In genomic region chr9:72654593-72655242, GRCm38 (mm10) we compare ENCODE assay signal across 8 mouse cellular contexts. TPM values are rescaled to one million over a fixed set of nuclear protein-coding genes. Genes with fewer than 3 reads are reported as not detected.
A peak's percentile ranks its signal among the peaks of the same experiment; 100 is the strongest.
DNase-seq lines count a peak whose midpoint lies in the region; ATAC-seq and TF ChIP-seq lines count a peak whose summit lies in the region.

No protein-coding gene starts in this region.

- DNase-seq in midbrain, embryonic 10.5 days (ENCODE audit: low spot score), result no peak
- DNase-seq in adrenal gland, postnatal 10 days, result peak; percentile 89
- DNase-seq in gastrocnemius, postnatal 14 days, result peak; percentile 81
- peak; percentile 74 for DNase-seq in lung, embryonic 14.5 days
- DNase-seq in right cerebral cortex, postnatal 4 days, result peak; percentile 49
- no peak for DNase-seq in yolk sac, embryonic 10.5 days (ENCODE audit: low spot score)

- H3K4me1 ChIP-seq in midbrain, embryonic 10.5 days, result peaks cover 50% of the 10 kb centered on the region
- no peaks in the 10 kb centered on the region for H3K4me1 ChIP-seq in midbrain, embryonic 15.5 days
- H3K4me1 ChIP-seq in kidney, embryonic 14.5 days (ENCODE audit: control insufficient read depth, insufficient read depth, low read length), result peaks cover 22% of the 10 kb centered on the region; the same call in 1 of the 2 replicates
- H3K4me1 ChIP-seq in lung, embryonic 14.5 days (ENCODE audit: insufficient read depth), result peaks cover 13% of the 10 kb centered on the region

- no peaks in the 10 kb centered on the region for H3K9me3 ChIP-seq in midbrain, embryonic 10.5 days (replicated peaks)
- H3K9me3 ChIP-seq in midbrain, embryonic 15.5 days, result no peaks in the 10 kb centered on the region
- H3K9me3 ChIP-seq in kidney, embryonic 14.5 days (ENCODE audit: control insufficient read depth, low read length), result no peaks in the 10 kb centered on the region
- H3K9me3 ChIP-seq in lung, embryonic 14.5 days (ENCODE audit: low read depth, low read length), result no peaks in the 10 kb centered on the region

- H3K27me3 ChIP-seq in midbrain, embryonic 10.5 days (ENCODE audit: low read depth, poor library complexity, severe bottlenecking), result no peaks in the 10 kb centered on the region
- no peaks in the 10 kb centered on the region for H3K27me3 ChIP-seq in midbrain, embryonic 15.5 days (replicated peaks)
- no peaks in the 10 kb centered on the region for H3K27me3 ChIP-seq in kidney, embryonic 14.5 days (ENCODE audit: control insufficient read depth, insufficient read depth, low read length)
- no peaks in the 10 kb centered on the region for H3K27me3 ChIP-seq in lung, embryonic 14.5 days (ENCODE audit: insufficient read depth, low read length)

- no peak overlapping the region for H3K9ac ChIP-seq in midbrain, embryonic 15.5 days
- no peak overlapping the region for H3K9ac ChIP-seq in kidney, embryonic 14.5 days (ENCODE audit: low read depth, low read length)
- H3K9ac ChIP-seq in lung, embryonic 14.5 days, result no peak overlapping the region

- H3K36me3 ChIP-seq in midbrain, embryonic 10.5 days, result no peaks in the 10 kb centered on the region
- H3K36me3 ChIP-seq in midbrain, embryonic 15.5 days (replicated peaks), result no peaks in the 10 kb centered on the region
- no peaks in the 10 kb centered on the region for H3K36me3 ChIP-seq in kidney, embryonic 14.5 days (ENCODE audit: control insufficient read depth, insufficient read depth, low read length)
- H3K36me3 ChIP-seq in lung, embryonic 14.5 days (ENCODE audit: insufficient read depth), result no peaks in the 10 kb centered on the region

- H3K4me3 ChIP-seq in midbrain, embryonic 10.5 days, result no peak overlapping the region
- no peak overlapping the region for H3K4me3 ChIP-seq in midbrain, embryonic 15.5 days
- H3K4me3 ChIP-seq in kidney, embryonic 14.5 days (ENCODE audit: low read length), result no peak overlapping the region
- no peak overlapping the region for H3K4me3 ChIP-seq in lung, embryonic 14.5 days (ENCODE audit: low read depth, low read length)

- H3K27ac ChIP-seq in midbrain, embryonic 10.5 days (replicated peaks), result peak overlapping the region; percentile 43; the same call in 1 of the 2 replicates
- H3K27ac ChIP-seq in midbrain, embryonic 15.5 days, result no peak overlapping the region
- H3K27ac ChIP-seq in kidney, embryonic 14.5 days (ENCODE audit: low read depth, low read length), result no peak overlapping the region
- no peak overlapping the region for H3K27ac ChIP-seq in lung, embryonic 14.5 days (ENCODE audit: low read depth)

- no peak overlapping the region for H3K4me2 ChIP-seq in midbrain, embryonic 15.5 days
- H3K4me2 ChIP-seq in kidney, embryonic 14.5 days (replicated peaks; ENCODE audit: low read depth, low read length), result no peak overlapping the region
- H3K4me2 ChIP-seq in lung, embryonic 14.5 days, result no peak overlapping the region

- 67% methylated on average over 6 of the region's 6 CpGs for WGBS in midbrain, embryonic 10.5 days
- WGBS in midbrain, embryonic 15.5 days, result 61% methylated on average over 6 of the region's 6 CpGs
- WGBS in kidney, embryonic 14.5 days, result 67% methylated on average over 6 of the region's 6 CpGs
- WGBS in lung, embryonic 14.5 days, result 70% methylated on average over 6 of the region's 6 CpGs

- ATAC-seq in midbrain, embryonic 15.5 days (replicated peaks), result no peak
- peak; percentile 26; the same call in 1 of the 2 replicates for ATAC-seq in kidney, embryonic 14.5 days (ENCODE audit: low FRiP score, low TSS enrichment)
- ATAC-seq in lung, embryonic 14.5 days (ENCODE audit: insufficient read depth), result no peak

- TF ChIP-seq CTCF in lung, embryonic 14.5 days (IDR thresholded peaks at IDR 0.05; ENCODE audit: low read depth), result peak; percentile 69

- intact Hi-C loops in gastrocnemius, postnatal 14 days (cut with DNase I; ENCODE audit: low total_unique reads), result no loop called here

RNA-seq across cellular contexts. Expression of gene Nedd4, which starts 7.4 kb away (rescaled TPM):
- polyA plus RNA-seq in midbrain, embryonic 10.5 days (2016; fragmentation: Nextera tagmentation; extraction: Ambion mirVana), result 605 and 682 TPM in 2 replicates
- polyA plus RNA-seq in midbrain, embryonic 15.5 days (2015; fragmentation: Nextera tagmentation; extraction: Ambion mirVana), result 436 and 451 TPM in 2 replicates
- total RNA-seq in adrenal gland, postnatal 10 days (2021), result 100 to 1,000 TPM; 469 to 580 TPM
- total RNA-seq in gastrocnemius, postnatal 14 days (2021), result 100 to 1,000 TPM; 388 to 415 TPM
- 448 and 806 TPM in 2 replicates for polyA plus RNA-seq in kidney, embryonic 14.5 days (2014; fragmentation: Nextera tagmentation; extraction: Ambion mirVana)
- polyA plus RNA-seq in lung, embryonic 14.5 days (2014; fragmentation: Nextera tagmentation; extraction: Ambion mirVana), result 802 and 805 TPM in 2 replicates

Comparison
In these comparisons a context has a peak if more than half of its experiments do, and no peak if none do; other contexts are left out.
1. DNase-seq: peak in adrenal gland, postnatal 10 days (single experiment), gastrocnemius, postnatal 14 days (single experiment), lung, embryonic 14.5 days (single experiment) and right cerebral cortex, postnatal 4 days (single experiment); none in midbrain, embryonic 10.5 days (single experiment) and yolk sac, embryonic 10.5 days (single experiment).